Mouse (Mus musculus) natural killer cell, adult 2 months (primary cell): ENCODE results near the gene Zfp955a.
"Not testable (repeated sequence)": the region's sequence is repeated elsewhere in the genome, so short reads cannot be mapped to it uniquely, and the experiment has no call there.

Experiments
- DNase-seq, 2 experiments: peaks; one replicate each; pipeline ENCODE4 v3.0.0; 2022; ENCODE audit warnings: low spot score in 2 of 2

The Zfp955a gene

GRCm38 (mm10) chr17:33254530-33255318 lies at the start of gene Zfp955a:
Zfp955a (minus strand) TSS chr17:33255145.
- DNase-seq: not testable (repeated sequence)

DNA sequence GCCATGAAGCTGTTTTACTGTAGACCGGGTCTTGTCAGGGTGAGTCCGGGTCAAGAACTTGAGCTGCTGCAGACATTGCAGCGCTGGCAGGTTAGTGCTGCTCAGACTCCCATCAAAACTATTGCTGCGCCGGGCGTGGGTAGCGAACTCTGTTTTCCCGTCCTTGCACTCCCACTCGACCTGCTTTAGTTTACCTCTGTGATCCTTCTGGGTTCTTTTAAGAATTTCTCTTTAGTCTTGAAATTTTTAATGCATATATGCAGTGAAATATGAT lies 34.9 kb upstream of the Zfp955a start:
- not testable (repeated sequence) for DNase-seq

- DNase-seq: not testable (repeated sequence)
Observed at GRCm38 (mm10) chr17:33289039-33289875, 34.3 kb upstream of the Zfp955a start, which contains the start of gene Zfp955b. Zfp955b (plus strand) TSS chr17:33289544.

- no peak for DNase-seq
Observed at GRCm38 (mm10) chr17:33268907-33269306, 14.0 kb upstream of the Zfp955a start.

DNA sequence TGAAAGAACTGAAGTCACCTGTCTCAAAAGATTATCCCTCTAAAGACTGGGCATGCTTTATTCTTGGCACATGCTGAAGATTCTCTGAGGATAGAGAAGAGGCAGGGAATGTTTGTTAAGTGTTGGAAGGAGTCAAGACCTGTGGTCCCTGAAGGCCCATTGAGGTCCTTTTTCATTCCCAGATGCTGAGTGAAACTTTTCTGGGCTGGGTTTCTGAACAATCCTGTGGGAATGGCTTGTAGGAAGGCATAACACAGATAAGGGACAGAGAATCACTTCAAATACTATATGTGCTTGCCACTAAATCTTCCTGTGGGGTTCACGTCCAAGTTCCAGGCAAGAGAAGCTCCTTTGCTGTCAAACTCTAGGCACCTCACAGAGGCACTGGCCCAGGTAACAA lies 9.4 kb upstream of the Zfp955a start, which contains the start of gene Olfr63:
Gene Olfr63, plus strand, starts transcription at position 301 of the 400 bp plus-strand sequence.
- no peak for DNase-seq

- DNase-seq: not testable (repeated sequence)
Observed at GRCm38 (mm10) chr17:33255319-33255657, 343 bp upstream of the Zfp955a start.

DNA sequence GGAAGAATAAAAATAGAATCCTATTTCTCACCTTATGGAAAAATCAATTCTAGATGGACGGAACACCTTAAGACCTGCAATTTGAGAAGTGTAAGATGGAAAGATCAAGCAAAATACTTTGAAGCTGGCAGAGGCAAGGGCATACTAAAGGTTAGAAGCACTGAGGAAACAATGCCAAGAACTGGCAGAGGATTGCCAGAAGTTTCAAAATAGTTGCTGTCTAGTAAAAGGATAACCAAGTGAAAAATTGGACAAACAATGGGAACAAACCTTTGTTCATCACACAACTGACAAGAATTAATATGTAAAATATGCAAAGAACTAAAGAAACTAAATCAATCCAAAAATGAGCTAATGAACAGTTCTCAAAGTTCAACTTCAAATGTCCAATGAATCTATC lies 18.3 kb downstream of the Zfp955a start:
- not testable (repeated sequence) for DNase-seq

DNA sequence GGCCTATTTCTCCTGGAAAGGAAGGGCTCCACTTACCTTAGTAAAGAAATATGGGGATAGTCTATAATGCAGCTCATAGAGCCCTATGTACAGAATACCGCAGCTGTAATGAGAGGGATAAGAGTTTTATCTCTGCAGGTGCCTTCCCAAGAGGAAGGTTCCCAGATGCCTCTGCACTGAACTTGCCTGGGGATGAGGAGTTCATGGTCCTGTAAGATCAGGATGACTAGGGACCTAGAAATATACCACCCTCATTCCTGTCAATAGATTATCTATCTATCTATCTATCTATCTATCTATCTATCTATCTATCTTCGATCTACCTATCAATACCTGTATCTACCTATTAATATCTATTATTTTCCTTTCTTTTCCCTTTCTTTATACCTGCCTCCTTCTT lies 33.4 kb downstream of the Zfp955a start, which contains the start of gene Olfr1564:
Gene Olfr1564, minus strand, starts transcription at position 101 of the 400 bp plus-strand sequence.
- DNase-seq: no peak

GRCm38 (mm10) chr17:33191002-33191401 lies 63.9 kb downstream of the Zfp955a start, which contains the start of gene Olfr239:
Olfr239 (plus strand) TSS chr17:33191302.
- DNase-seq: not testable (repeated sequence)
